Mouse (Mus musculus) MEL (cell line): ENCODE data around the gene Pigs.

Experiments used
- BHLHE40 ChIP-seq: IDR thresholded peaks from 2 replicates; pipeline ENCODE4 v1.6.1; 2012; ENCODE audit warnings: low read depth, mild to moderate bottlenecking, inconsistent platforms, low read length, improper control_type of control experiment, borderline replicate concordance
- CTCF ChIP-seq, 3 experiments: IDR thresholded peaks in 2 of 3; conservative IDR thresholded peaks in 1 of 3; 2 replicates each; pipeline ENCODE4 v1.5.1; 2011 to 2012; ENCODE audit warnings: low read length in 3 of 3, low read depth in 2 of 3, mild to moderate bottlenecking in 2 of 3, improper control_type of control experiment in 1 of 3, inconsistent platforms in 1 of 3, mixed read lengths in 1 of 3, moderate library complexity in 1 of 3; ENCODE audit not compliant: control insufficient read depth in 1 of 3, insufficient read depth in 1 of 3, poor library complexity in 1 of 3, severe bottlenecking in 1 of 3
- E2F4 ChIP-seq: IDR thresholded peaks from 2 replicates; pipeline ENCODE4 v1.6.1; 2011; ENCODE audit warnings: low read depth, low read length, improper control_type of control experiment, borderline replicate concordance
- ELF1 ChIP-seq: IDR thresholded peaks from 2 replicates; pipeline ENCODE4 v1.6.1; 2014; ENCODE audit warnings: low read depth, mild to moderate bottlenecking, inconsistent platforms, low read length, improper control_type of control experiment, moderate library complexity
- EP300 ChIP-seq, 2 experiments: IDR thresholded peaks; 2 replicates each; pipeline ENCODE4 v1.6.1; 2011; ENCODE audit warnings: improper control_type of control experiment in 2 of 2, low read length in 2 of 2, low read depth in 1 of 2, mild to moderate bottlenecking in 1 of 2
- ETS1 ChIP-seq: IDR thresholded peaks from 2 replicates; pipeline ENCODE4 v1.6.1; 2012; ENCODE audit warnings: low read depth, mild to moderate bottlenecking, inconsistent platforms, low read length, improper control_type of control experiment, moderate library complexity
- GATA1 ChIP-seq: IDR thresholded peaks from 2 replicates; pipeline ENCODE4 v1.6.1; 2011; ENCODE audit warnings: low read depth, low read length, improper control_type of control experiment
- MYC ChIP-seq: IDR thresholded peaks from 2 replicates; pipeline ENCODE4 v1.6.1; 2011; ENCODE audit warnings: low read depth, mild to moderate bottlenecking, low read length, improper control_type of control experiment, moderate library complexity
- NELFE ChIP-seq: IDR thresholded peaks from 2 replicates; pipeline ENCODE4 v1.6.1; 2011; ENCODE audit warnings: low read depth, low read length, improper control_type of control experiment
- POLR2A ChIP-seq, 2 experiments: IDR thresholded peaks; 2 replicates each; pipeline ENCODE4 v1.6.1; 2011 to 2012; ENCODE audit warnings: low read length in 2 of 2, mild to moderate bottlenecking in 2 of 2, control low read depth in 1 of 2, improper control_type of control experiment in 1 of 2, low read depth in 1 of 2, moderate library complexity in 1 of 2; ENCODE audit not compliant: control insufficient read depth in 1 of 2, insufficient read depth in 1 of 2, poor library complexity in 1 of 2
- RCOR1 ChIP-seq: IDR thresholded peaks from 2 replicates; pipeline ENCODE4 v1.6.1; 2012; ENCODE audit warnings: low read depth, mild to moderate bottlenecking, inconsistent platforms, low read length, improper control_type of control experiment
- TCF12 ChIP-seq: IDR thresholded peaks from 2 replicates; pipeline ENCODE4 v1.6.1; 2014; ENCODE audit warnings: low read depth, mild to moderate bottlenecking, inconsistent platforms, low read length, improper control_type of control experiment, moderate library complexity
- USF1 ChIP-seq: IDR thresholded peaks from 2 replicates; pipeline ENCODE4 v1.6.1; 2014; ENCODE audit warnings: low read depth, mild to moderate bottlenecking, inconsistent platforms, low read length, improper control_type of control experiment, moderate library complexity
- ZMIZ1 ChIP-seq: IDR thresholded peaks from 2 replicates; pipeline ENCODE4 v1.6.1; 2012; ENCODE audit warnings: low read depth, mild to moderate bottlenecking, inconsistent platforms, low read length, improper control_type of control experiment, moderate library complexity

DNA sequence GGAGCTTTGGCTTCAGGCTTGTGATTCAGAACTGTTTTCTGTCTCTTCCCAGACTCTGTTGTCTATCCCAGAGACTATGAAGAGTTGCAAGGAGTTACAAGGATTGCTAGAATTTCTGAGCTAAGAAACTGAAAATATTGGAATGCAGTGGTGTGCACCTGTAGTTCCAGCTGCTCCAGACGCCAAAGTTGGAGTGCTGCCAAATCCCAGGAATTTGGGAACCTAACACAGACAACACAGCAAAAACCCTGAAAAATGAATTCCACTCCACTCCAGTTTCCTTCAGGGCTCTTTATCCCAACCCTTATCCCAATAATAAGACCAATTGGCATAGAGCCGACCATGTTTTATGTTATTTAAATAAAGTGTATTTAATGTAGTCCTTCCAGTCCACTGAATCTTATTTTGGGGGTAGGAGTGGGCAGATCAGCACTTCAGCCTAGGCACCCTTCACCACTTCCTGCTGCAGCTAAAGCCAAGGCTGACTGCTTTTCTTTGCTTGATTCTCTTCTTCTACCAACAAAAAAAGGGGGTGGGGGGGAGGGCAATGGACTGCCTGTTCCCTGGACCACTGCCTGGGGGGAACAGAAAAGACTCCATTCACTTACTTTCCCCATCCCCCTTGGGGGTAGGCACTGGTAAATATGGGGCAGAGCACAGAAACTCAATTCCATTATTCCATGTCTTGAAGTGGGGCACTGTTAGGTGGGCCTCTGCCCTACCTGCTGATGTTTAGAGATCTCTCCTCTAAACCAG, 6.0 kb upstream of the Pigs start:
- no peak for TF ChIP-seq EP300 (IDR thresholded peaks at IDR 0.05; ENCODE audit: low read depth in 1 of 2, low read length in 2 of 2)
- no peak for TF ChIP-seq ZMIZ1
- no peak for TF ChIP-seq TCF12
- no peak for TF ChIP-seq ELF1
- TF ChIP-seq CTCF (IDR thresholded peaks at IDR 0.05 in 2 of 3, conservative IDR thresholded peaks at IDR 0.05 in 1 of 3; ENCODE audit: control insufficient read depth in 1 of 3, insufficient read depth in 1 of 3, low read depth in 2 of 3, low read length in 3 of 3, poor library complexity in 1 of 3, severe bottlenecking in 1 of 3): no peak
- no peak for TF ChIP-seq ETS1
- TF ChIP-seq POLR2A (IDR thresholded peaks at IDR 0.05; ENCODE audit: control insufficient read depth in 1 of 2, insufficient read depth in 1 of 2, low read depth in 1 of 2, low read length in 2 of 2, poor library complexity in 1 of 2): no peak
- TF ChIP-seq GATA1: no peak
- TF ChIP-seq BHLHE40: no peak
- no peak for TF ChIP-seq MYC
- TF ChIP-seq RCOR1: no peak
- TF ChIP-seq E2F4: no peak
- no peak for TF ChIP-seq USF1
- TF ChIP-seq NELFE: no peak
